Mouse (Mus musculus) G1E (cell line): Measurements from ENCODE around the gene 1700020D05Rik.

Experiments
- CTCF ChIP-seq: IDR thresholded peaks from 2 replicates; pipeline ENCODE4 v1.5.1; 2012; ENCODE audit warnings: low read depth, low read length, inconsistent platforms, mixed read lengths
- GATA1 ChIP-seq: IDR thresholded peaks from 2 replicates; pipeline ENCODE4 v1.6.1; 2012; ENCODE audit warnings: borderline replicate concordance, low read length, inconsistent platforms, mixed read lengths
- GATA2 ChIP-seq: IDR thresholded peaks from 2 replicates; pipeline ENCODE4 v1.6.1; 2012; ENCODE audit warnings: low read depth, low read length, inconsistent platforms, borderline replicate concordance
- POLR2AphosphoS5 ChIP-seq: IDR thresholded peaks from 2 replicates; pipeline ENCODE4 v1.6.1; 2012; ENCODE audit warnings: low read depth, low read length, inconsistent platforms; ENCODE audit not compliant: insufficient replicate concordance
- TAL1 ChIP-seq: conservative IDR thresholded peaks from 2 replicates; pipeline ENCODE4 v1.6.1; 2012; ENCODE audit warnings: low read depth, low read length, inconsistent platforms, mixed read lengths

DNA sequence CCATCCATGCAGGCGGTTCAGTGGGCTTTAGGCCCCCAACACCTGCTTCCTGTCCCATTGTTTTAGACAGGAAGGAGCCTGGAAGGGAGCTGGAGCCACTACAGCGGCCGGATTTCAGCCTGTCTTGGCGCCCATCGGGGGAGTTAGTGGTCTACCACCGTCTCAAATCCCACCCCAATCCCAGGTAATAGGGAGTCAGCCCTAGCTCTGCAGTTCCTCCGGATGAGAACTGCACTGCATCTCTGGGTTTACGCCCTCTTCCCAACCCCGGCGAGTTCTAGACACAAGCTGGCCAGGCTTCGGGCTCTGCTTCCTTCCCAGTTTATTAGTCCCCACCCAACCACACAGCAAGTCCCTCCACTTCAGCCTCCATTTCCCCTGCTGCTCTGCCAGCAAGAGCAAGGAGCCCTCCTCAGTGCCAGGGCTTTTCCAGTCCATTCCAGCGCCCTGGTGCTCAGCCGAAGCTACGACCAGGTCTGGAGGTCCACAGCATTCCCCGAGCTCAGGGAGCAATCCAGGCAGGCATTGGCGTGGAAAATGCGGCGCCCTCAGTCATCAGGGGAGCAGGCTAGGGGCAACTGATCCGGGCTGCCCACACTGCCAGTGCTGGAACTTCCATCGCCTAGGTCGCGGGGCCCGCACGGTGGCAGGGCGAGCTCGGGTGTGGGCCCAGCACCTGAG lies 47.2 kb downstream of the 1700020D05Rik start:
- no peak for TF ChIP-seq CTCF
- TF ChIP-seq GATA1 = no peak
- no peak for TF ChIP-seq TAL1
- no peak for TF ChIP-seq POLR2AphosphoS5
- TF ChIP-seq GATA2 = no peak
